Mouse (Mus musculus): ENCODE measurements around the gene Cmah. TPM values are rescaled to one million over a fixed set of nuclear protein-coding genes. Genes with fewer than 3 reads are reported as not detected.

Gene Cmah
- polyA plus RNA-seq, 1 experiment = 0.04 TPM

DNA sequence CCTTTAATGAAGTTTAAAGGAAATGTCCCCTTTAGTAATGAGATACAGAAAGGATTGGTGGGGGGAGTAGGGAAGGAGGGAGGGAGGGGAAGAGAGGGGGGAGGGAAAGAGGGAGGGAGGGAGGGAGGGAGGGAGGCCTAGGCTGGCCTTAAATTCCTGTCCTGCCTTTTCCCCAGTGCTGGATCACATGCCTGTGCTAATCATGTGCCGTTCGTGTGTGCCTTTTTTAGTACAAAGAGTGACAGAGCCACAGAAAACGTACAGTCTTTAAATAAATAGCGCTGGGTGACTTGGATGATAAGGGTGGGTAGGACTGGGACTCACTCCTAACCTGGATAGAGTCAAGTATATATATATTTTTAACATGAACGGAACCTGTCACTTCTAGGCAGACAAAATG lies 150.4 kb downstream of the Cmah start:
- no peaks in the 10 kb centered on the region for H3K36me3 ChIP-seq (ENCODE audit: control insufficient read depth)
- H3K9me3 ChIP-seq (ENCODE audit: control insufficient read depth, low read length) = no peaks in the 10 kb centered on the region
- TF ChIP-seq TAL1 (IDR thresholded peaks at IDR 0.05; ENCODE audit: low read length) (no peak), GATA1 (IDR thresholded peaks at IDR 0.05; ENCODE audit: low read length) (no peak)
- H3K27me3 ChIP-seq (ENCODE audit: control insufficient read depth) = no peaks in the 10 kb centered on the region
- peaks cover 6% of the 10 kb centered on the region; the same call in 1 of the 2 replicates for H3K4me1 ChIP-seq (ENCODE audit: control insufficient read depth)
- no peak overlapping the region for H3K4me3 ChIP-seq (replicated peaks)

- Histone ChIP-seq H3K36me3 (ENCODE audit: control insufficient read depth) (no peaks in the 10 kb centered on the region), H3K27me3 (ENCODE audit: control insufficient read depth) (no peaks in the 10 kb centered on the region), H3K4me1 (ENCODE audit: control insufficient read depth) (peaks cover 6% of the 10 kb centered on the region; the same call in 1 of the 2 replicates), H3K4me3 (replicated peaks) (no peak overlapping the region), H3K9me3 (ENCODE audit: control insufficient read depth, low read length) (no peaks in the 10 kb centered on the region)
- no peak for TF ChIP-seq TAL1 (IDR thresholded peaks at IDR 0.05; ENCODE audit: low read length)
- TF ChIP-seq GATA1 (IDR thresholded peaks at IDR 0.05; ENCODE audit: low read length) = no peak
Measured at GRCm38 (mm10) chr13:24479516-24479915, 152.3 kb downstream of the Cmah start.

GRCm38 (mm10) chr13:24480824-24481223 lies 153.6 kb downstream of the Cmah start:
- TF ChIP-seq TAL1 (IDR thresholded peaks at IDR 0.05; ENCODE audit: low read length) (no peak), GATA1 (IDR thresholded peaks at IDR 0.05; ENCODE audit: low read length) (no peak)
- peaks cover 6% of the 10 kb centered on the region; the same call in 1 of the 2 replicates for H3K4me1 ChIP-seq (ENCODE audit: control insufficient read depth)
- H3K27me3 ChIP-seq (ENCODE audit: control insufficient read depth) = no peaks in the 10 kb centered on the region
- H3K9me3 ChIP-seq (ENCODE audit: control insufficient read depth, low read length) = no peaks in the 10 kb centered on the region
- H3K4me3 ChIP-seq (replicated peaks) = no peak overlapping the region
- H3K36me3 ChIP-seq (ENCODE audit: control insufficient read depth) = no peaks in the 10 kb centered on the region

DNA sequence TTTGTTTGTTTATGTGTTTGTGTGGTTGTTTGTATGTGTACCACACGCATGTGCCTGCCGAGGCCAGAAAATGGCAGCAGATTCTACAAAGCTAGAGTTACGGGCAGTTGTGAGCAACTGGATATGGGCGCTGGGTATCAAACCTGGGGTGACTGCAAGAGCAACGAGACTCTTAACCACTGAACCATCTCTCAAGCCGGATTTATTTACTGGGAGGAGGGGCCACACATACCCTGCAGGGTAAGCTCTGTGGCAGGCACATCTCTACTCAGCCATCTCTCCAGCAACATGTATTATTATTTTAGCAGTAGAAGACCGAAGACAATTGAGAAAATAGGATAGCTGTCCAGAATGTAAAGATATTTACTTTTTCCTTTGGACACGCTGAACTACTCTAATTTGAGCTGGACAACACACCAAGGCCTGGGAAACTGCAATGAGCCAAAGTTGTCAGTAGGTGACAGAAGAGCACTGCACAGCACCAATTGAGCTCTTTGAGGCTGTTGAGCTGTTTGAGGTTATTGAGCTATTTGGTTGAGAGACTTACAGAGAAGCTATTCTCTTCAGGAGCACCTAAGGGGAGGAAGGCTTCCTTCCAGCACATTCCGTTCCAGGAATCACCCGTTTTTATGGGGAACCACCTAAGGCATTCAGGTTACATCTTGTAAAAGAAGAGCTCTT lies 154.6 kb downstream of the Cmah start:
- no peak for TF ChIP-seq TAL1 (IDR thresholded peaks at IDR 0.05; ENCODE audit: low read length)
- no peak for TF ChIP-seq GATA1 (IDR thresholded peaks at IDR 0.05; ENCODE audit: low read length)
- no peaks in the 10 kb centered on the region for H3K27me3 ChIP-seq (ENCODE audit: control insufficient read depth)
- H3K36me3 ChIP-seq (ENCODE audit: control insufficient read depth) = no peaks in the 10 kb centered on the region
- H3K4me1 ChIP-seq (ENCODE audit: control insufficient read depth) = peaks cover 12% of the 10 kb centered on the region
- H3K9me3 ChIP-seq (ENCODE audit: control insufficient read depth, low read length) = no peaks in the 10 kb centered on the region
- H3K4me3 ChIP-seq (replicated peaks) = no peak overlapping the region

GRCm38 (mm10) chr13:24483691-24484090 lies 156.5 kb downstream of the Cmah start:
- Histone ChIP-seq H3K4me3 (replicated peaks) (no peak overlapping the region), H3K4me1 (ENCODE audit: control insufficient read depth) (peaks cover 14% of the 10 kb centered on the region), H3K36me3 (ENCODE audit: control insufficient read depth) (no peaks in the 10 kb centered on the region), H3K27me3 (ENCODE audit: control insufficient read depth) (no peaks in the 10 kb centered on the region), H3K9me3 (ENCODE audit: control insufficient read depth, low read length) (no peaks in the 10 kb centered on the region)
- TF ChIP-seq GATA1 (IDR thresholded peaks at IDR 0.05; ENCODE audit: low read length) (no peak), TAL1 (IDR thresholded peaks at IDR 0.05; ENCODE audit: low read length) (no peak)

- H3K27me3 ChIP-seq (ENCODE audit: control insufficient read depth) = no peaks in the 10 kb centered on the region
- peaks cover 18% of the 10 kb centered on the region for H3K4me1 ChIP-seq (ENCODE audit: control insufficient read depth)
- no peaks in the 10 kb centered on the region for H3K36me3 ChIP-seq (ENCODE audit: control insufficient read depth)
Measured at GRCm38 (mm10) chr13:24484811-24485210, 157.6 kb downstream of the Cmah start.

GRCm38 (mm10) chr13:24485964-24486363 lies 158.8 kb downstream of the Cmah start:
- H3K4me1 ChIP-seq (ENCODE audit: control insufficient read depth) = peaks cover 26% of the 10 kb centered on the region
- no peaks in the 10 kb centered on the region for H3K9me3 ChIP-seq (ENCODE audit: control insufficient read depth, low read length)
- TF ChIP-seq GATA1 (IDR thresholded peaks at IDR 0.05; ENCODE audit: low read length) = no peak
- TF ChIP-seq TAL1 (IDR thresholded peaks at IDR 0.05; ENCODE audit: low read length) = no peak

More at GRCm38 (mm10) chr13:24484811-24485210, 157.6 kb downstream of the Cmah start:
- TF ChIP-seq TAL1 (IDR thresholded peaks at IDR 0.05; ENCODE audit: low read length) (no peak), GATA1 (IDR thresholded peaks at IDR 0.05; ENCODE audit: low read length) (no peak)
- no peaks in the 10 kb centered on the region for H3K9me3 ChIP-seq (ENCODE audit: control insufficient read depth, low read length)
- no peak overlapping the region for H3K4me3 ChIP-seq (replicated peaks)

GRCm38 (mm10) chr13:24486403-24486802 lies 159.2 kb downstream of the Cmah start:
- no peaks in the 10 kb centered on the region for H3K9me3 ChIP-seq (ENCODE audit: control insufficient read depth, low read length)
- H3K27me3 ChIP-seq (ENCODE audit: control insufficient read depth) = no peaks in the 10 kb centered on the region
- no peaks in the 10 kb centered on the region for H3K36me3 ChIP-seq (ENCODE audit: control insufficient read depth)
- peaks cover 30% of the 10 kb centered on the region for H3K4me1 ChIP-seq (ENCODE audit: control insufficient read depth)
- no peak for TF ChIP-seq TAL1 (IDR thresholded peaks at IDR 0.05; ENCODE audit: low read length)
- no peak for TF ChIP-seq GATA1 (IDR thresholded peaks at IDR 0.05; ENCODE audit: low read length)
- no peak overlapping the region for H3K4me3 ChIP-seq (replicated peaks)

More at GRCm38 (mm10) chr13:24485964-24486363, 158.8 kb downstream of the Cmah start:
- Histone ChIP-seq H3K4me3 (replicated peaks) (no peak overlapping the region), H3K27me3 (ENCODE audit: control insufficient read depth) (no peaks in the 10 kb centered on the region), H3K36me3 (ENCODE audit: control insufficient read depth) (no peaks in the 10 kb centered on the region)

- no peak overlapping the region for H3K4me3 ChIP-seq (replicated peaks)
- TF ChIP-seq TAL1 (IDR thresholded peaks at IDR 0.05; ENCODE audit: low read length) (no peak), GATA1 (IDR thresholded peaks at IDR 0.05; ENCODE audit: low read length) (no peak)
Measured at GRCm38 (mm10) chr13:24487061-24487460, 159.9 kb downstream of the Cmah start.

More at GRCm38 (mm10) chr13:24487061-24487460, 159.9 kb downstream of the Cmah start:
- H3K9me3 ChIP-seq (ENCODE audit: control insufficient read depth, low read length) = no peaks in the 10 kb centered on the region
- H3K36me3 ChIP-seq (ENCODE audit: control insufficient read depth) = no peaks in the 10 kb centered on the region
- peaks cover 37% of the 10 kb centered on the region for H3K4me1 ChIP-seq (ENCODE audit: control insufficient read depth)
- H3K27me3 ChIP-seq (ENCODE audit: control insufficient read depth) = no peaks in the 10 kb centered on the region
